Mouse (Mus musculus): ENCODE data around the gene Nos1ap. TPM values are rescaled to one million over a fixed set of nuclear protein-coding genes. Genes with fewer than 3 reads are reported as not detected.
A peak's percentile ranks its signal among the peaks of the same experiment; 100 is the strongest.

Nos1ap gene
- total RNA-seq, 4 experiments from 2014 or later = 0.35 to 1.0 (median 0.60) TPM

DNA sequence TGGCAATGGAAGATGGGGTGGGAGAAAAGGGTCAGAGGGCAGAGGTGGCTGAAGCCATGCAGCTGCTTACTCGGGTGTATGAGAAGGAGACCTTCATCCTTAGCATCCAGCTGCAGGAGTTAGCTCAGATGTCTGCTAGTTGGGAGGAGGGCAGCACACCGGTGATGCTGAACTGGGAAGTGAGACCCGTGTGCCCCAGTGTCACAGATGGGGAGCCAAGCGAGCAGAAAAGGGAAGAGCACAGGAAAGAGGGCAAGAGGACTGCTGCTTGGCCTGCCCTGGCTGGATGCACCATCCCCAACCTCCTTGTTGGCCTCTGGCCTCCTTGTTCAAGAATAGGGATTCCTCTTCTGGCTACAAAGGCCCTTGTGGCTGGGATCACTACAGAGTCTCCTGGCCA lies 290.2 kb downstream of the Nos1ap start:
- no peak for DNase-seq (ENCODE audit: low spot score in 2 of 2)

DNA sequence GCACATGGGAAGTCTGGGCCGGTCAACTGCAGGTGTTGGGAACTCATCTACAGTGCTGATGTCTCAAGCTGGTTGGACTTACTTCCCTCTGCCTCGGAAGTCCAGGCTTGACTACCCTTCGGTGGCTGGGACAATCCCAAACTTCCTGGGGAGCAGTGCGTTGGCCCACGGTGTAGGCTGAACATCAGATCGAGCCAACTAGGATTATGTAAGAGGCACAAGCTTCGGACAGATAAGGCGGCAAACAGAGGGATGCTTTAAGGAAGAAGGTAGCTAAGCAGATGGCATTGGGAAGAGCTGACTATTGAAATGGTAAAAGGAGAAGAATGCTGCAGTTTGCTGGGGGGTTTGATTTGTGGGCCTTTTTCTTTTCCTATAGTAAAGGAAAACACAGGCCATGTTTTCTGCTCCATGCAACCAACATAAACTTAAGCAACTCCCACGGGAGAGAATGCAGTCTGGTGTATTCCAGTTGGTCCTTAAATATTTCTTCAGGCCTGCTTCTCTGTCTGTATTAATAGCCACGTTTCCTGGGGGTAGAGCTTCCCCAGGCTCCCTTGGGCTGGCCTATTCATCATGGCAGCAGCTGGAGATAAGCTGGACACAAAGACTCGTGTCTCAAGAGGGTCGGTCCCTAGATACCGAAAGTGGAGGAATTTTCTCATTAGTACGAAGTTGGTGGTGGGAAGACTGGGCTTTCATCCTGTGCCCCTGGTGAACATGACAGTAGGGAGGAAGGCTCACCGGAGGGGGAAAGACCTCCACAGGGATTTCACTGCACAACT lies 294.7 kb downstream of the Nos1ap start:
- no peak for DNase-seq (ENCODE audit: low spot score in 2 of 2)

DNA sequence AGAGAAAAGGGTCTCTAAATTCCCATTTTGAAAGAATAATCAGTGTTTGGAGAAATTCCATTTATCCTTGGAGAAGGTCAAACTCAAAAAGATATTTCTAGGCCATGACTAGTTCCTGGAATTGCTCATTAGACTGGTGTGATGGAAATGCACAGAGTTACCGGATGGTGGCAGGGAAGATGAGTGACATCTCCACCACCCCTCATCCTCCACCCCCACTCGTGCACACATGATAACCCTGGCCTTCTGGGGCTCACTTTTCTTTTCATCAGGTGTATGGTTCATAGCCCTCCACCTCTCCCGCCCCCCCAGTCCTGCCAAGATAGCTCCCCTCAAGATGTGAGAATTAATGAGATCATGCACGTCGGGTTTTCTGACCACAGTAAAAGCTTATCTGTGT lies 296.4 kb downstream of the Nos1ap start:
- no peak for DNase-seq (ENCODE audit: low spot score in 2 of 2)

DNA sequence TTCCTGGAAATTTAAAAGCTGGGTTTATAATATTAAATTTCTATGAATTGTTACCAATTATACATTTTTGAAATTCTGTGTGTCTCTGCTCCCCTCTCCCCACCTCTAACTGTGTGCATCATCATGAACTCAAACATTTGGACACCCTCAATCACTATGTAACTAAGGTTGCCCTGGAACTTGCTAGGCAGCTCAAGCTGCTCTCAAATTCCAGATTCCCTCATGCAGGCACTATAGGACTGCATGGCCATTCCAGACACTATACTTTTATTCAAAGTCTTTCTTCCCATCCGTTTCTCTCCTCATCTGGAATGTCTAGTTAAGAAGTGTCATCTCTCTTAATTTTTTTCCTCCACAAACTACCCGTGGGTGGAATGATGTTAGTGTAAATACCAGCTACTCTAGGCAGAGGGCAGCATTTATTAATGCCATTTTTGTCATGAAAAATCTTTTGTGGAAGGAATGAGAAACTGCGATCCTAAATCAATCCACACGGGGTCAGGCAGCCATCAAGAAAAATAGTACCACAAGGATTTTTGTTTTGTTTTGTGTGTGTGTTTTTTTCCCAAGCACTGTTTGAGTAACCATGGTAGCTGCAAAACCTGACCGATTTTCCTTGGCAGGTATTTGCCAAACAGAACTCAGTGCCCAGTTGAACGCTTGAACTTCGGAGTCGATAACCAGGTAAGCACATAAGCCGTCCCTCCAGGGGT lies 297.3 kb downstream of the Nos1ap start:
- DNase-seq (ENCODE audit: low spot score in 2 of 2) = no peak

DNA sequence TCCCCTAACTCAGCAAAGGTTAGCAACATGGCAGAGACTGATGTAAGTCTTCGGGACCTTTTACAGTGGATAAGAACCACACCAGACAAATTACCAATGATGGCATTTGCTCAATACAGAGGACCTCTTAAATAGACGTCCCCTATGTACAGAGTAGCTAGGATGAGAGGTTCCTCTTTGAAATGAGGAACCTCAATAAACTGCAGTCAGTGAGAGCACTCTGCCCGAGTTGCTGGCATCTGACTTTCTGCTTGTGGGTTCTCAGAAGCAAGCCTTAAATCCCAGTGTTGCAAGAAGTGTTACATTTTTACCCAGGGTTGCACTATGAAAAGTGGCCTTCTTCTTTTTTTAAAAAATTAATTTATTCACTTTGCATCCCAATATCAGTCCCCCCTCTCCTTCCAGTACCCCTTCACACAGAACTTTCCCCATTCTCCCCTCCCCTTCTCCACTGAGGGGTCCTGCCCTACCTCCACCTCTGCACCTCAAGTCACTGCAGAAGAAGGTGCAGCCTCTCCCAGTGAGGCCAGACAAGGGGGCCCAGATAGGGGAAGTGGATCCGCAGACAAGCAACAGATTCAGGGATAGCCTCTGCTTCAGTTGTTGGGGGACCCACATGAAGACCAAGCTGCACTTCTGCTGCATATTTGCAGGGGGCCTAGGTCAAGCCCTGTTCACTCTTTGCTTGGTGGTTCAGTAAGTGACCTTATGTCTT lies 307.1 kb downstream of the Nos1ap start:
- DNase-seq (ENCODE audit: low spot score in 2 of 2) = no peak

DNA sequence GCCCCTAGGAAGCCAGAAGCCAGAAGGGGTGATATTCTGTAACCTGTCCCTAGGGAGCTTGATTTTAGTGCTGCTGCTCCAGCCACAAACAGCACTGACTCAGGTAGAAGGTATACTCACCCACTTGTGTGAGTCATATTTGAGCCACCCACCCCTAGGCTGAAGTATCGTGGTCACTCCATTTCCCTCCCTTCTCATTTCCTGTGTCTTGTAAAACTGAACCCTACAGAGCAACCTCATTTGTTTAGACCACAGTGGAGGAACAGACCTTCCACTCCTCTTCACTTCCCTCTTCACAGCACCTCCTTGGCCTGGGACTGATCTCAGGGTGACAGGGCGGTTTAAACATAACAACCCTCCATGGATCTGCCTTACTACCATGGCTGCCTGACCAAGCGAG lies 312.6 kb downstream of the Nos1ap start, which contains the start of gene Sh2d1b1:
Sh2d1b1 (plus strand) TSS at position 305 of the 400 bp plus-strand sequence.
- no peak for DNase-seq (ENCODE audit: low spot score in 2 of 2)

DNA sequence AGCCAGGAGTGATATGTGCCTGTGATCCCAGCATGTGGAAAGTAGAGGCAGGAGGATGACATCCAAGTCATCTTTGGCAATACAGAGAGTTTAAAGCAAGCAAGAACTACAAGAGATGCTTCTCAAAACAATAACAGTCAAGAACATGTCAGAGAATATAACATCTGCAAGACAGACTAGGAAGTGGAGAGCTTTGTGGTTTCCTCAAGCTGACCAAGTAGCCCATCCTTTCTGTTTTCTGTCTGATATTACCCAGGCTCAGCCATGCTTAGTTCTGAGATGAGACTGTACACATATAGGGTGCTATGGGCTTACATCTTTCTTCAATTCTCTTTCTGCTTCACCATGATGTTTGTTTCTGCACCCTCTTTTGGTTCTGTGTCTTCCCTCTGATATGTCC lies 316.4 kb downstream of the Nos1ap start:
- no peak for DNase-seq (ENCODE audit: low spot score in 2 of 2)

DNA sequence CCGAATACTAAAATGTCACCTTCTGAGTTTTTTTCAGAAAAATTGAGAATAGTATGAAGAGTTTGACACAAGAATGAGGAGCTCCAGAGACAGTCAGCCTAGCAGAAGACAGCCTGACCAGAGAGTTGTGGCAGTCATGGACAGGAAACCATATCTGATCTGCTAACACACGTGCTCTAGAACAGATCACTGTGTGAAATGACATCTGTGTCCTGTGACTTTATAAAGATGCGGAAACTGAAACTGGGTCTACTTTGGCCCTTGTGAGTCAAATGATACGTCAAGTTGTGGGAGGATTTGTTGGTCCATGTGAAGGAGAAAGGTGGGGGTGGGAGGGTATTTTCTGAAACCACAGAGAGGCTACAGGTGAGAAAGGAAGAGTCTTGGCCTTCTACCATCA lies 319.0 kb downstream of the Nos1ap start:
- no peak for DNase-seq (ENCODE audit: low spot score in 2 of 2)

DNA sequence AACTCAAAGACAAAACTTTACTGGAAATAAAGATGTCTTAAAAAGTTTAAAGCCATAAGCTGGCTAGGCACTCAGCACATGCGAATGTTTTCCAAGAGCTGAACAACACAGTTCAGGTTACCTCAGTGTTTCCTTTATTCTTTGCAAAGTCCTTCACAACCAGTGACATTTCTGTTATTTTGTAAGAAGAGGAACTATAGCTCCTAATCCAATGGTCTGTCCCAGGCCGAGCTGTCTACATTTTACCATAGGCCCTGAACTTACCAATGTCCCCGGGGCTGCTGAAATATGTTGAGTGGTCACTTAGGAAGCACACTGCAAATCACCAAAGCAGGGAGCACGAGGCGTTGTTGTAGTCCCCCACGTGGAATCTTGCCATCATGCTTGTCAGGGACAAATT lies 319.4 kb downstream of the Nos1ap start:
- DNase-seq (ENCODE audit: low spot score in 2 of 2) = no peak

DNA sequence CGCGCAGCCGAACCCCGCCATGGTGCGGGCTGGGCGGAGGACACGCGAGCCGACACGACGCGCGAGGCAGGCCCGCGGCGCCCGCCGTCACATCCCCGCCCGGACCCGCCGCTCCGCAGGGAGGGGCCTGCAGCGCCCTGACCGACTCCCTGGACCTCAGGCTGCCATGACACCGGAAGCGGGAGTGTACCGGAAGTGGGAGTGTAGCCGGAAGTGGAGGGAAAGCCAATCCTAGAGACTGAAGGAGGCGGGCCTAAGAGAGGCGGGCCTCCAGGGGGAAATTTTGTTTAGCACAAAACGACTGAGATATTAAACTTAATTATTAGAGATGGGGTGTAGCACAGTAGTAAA lies 334.1 kb downstream of the Nos1ap start:
- DNase-seq (ENCODE audit: low spot score in 2 of 2) = peak; percentile 62 to 67

DNA sequence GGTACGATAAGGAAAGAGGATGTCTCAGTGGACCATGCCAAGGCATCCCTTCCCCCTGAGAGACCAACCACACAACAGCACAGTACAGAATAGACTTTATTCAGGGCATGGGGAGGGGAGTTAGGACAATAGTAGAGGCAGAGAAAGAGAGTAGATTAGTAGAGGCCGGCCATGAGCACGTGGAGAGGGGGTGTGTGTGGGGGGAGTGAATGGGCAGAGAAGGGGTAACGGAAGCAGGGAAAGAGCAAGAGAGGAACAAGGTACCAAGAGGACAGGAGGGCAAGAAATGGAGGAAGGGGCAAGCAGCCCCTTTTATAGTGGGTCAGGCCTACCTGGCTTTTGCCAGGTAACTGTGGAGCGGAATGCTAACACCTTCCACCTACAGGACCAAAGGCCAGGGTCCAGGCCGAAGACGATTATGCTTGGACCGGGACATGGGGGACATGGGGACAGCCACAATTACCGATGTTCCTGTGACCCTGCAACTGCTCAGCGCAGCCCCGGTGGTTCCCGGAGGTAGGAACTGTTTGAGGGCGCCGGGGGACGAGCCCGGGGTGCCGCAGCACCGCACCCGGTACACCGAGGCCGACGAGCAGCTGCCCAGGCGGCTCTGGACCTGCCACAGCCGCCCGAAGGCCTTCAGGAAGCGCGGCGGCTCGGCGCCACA lies 334.6 kb downstream of the Nos1ap start:
- no peak for DNase-seq (ENCODE audit: low spot score in 2 of 2)

Other genes starting within 250 kb of the Nos1ap start
- 1 to 10 TPM; 1.5 to 3.4 (median 2.0) TPM for gene Olfml2b, start 54.7 kb upstream of the Nos1ap start, total RNA-seq (2022)

Data from gastrocnemius, adult 8-10 months (tissue).